Mouse (Mus musculus) olfactory bulb, adult 2 months (tissue): ENCODE measurements around the gene Tpmt. TPM values are rescaled to one million over a fixed set of nuclear protein-coding genes. Genes with fewer than 3 reads are reported as not detected.

Experiments
- H3K27ac ChIP-seq: fragments of 200-500 bp; 2 replicates; pipeline ENCODE4 v1.5.1; 2012; ENCODE audit warnings: low read depth, low read length; ENCODE audit not compliant: insufficient read depth
- H3K4me1 ChIP-seq: fragments of 200-500 bp; 2 replicates; pipeline ENCODE4 v1.6.1; 2012; ENCODE audit warnings: low read length; ENCODE audit not compliant: control insufficient read depth, insufficient read depth
- H3K4me3 ChIP-seq: fragments of 200-500 bp; 2 replicates; pipeline ENCODE4 v1.5.1; 2012; ENCODE audit warnings: mild to moderate bottlenecking, low read depth, low read length, moderate library complexity; ENCODE audit not compliant: insufficient read depth
- CTCF ChIP-seq: fragments of 200-500 bp; IDR thresholded peaks from 2 replicates; pipeline ENCODE4 v1.5.1; 2012; ENCODE audit warnings: low read depth, mild to moderate bottlenecking, low read length, moderate library complexity; ENCODE audit not compliant: insufficient read depth
- POLR2A ChIP-seq: fragments of 200-500 bp; IDR thresholded peaks from 2 replicates; pipeline ENCODE4 v1.6.1; 2012; ENCODE audit warnings: mild to moderate bottlenecking, low read depth, low read length, moderate library complexity; ENCODE audit not compliant: insufficient read depth
- WGBS: fragments of 180-500 bp; shearing (Covaris S2); methylation state at CpG from one replicate; pipeline ENCODE4 v1.1.7; 2018; 5-methylcytosine and 5-hydroxymethylcytosine counted together
- polyA plus RNA-seq: library from polyadenylated mRNA; stranded (reverse); fragments of >200 nt; gene quantifications from 2 replicates; pipeline ENCODE4 v1.2.4, GENCODE M21; 2012; ENCODE audit warnings: low replicate concordance; ENCODE audit not compliant: missing spikeins, insufficient read depth, insufficient read length

Gene Tpmt
- polyA plus RNA-seq, 1 experiment: not detected

DNA sequence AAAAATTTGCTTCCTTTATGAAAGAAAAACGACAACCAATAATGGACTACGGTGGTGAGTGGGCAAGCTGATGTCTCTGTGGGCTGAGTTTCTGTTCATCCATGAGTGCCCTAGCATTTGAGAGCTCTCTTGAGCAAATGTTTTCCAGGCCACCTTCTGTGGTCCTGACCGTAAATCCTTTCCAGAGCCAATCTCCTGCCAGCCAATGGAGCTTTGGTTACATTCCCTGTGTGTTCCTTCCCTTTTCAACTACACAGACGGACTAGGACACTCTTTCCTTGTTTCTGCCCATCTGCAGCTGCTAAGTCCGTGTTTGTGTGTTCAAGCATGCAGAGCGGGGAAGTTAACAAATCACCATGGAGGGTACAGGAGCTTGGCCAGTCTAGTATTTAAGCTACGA is 23.7 kb downstream of the Tpmt start:
- Histone ChIP-seq H3K27ac (no peak overlapping the region), H3K4me1 (no peaks in the 10 kb centered on the region), H3K4me3 (no peak overlapping the region)
- no peak for TF ChIP-seq CTCF
- TF ChIP-seq POLR2A: no peak
- WGBS: 71% methylated on average over 7 of the region's 7 CpGs

DNA sequence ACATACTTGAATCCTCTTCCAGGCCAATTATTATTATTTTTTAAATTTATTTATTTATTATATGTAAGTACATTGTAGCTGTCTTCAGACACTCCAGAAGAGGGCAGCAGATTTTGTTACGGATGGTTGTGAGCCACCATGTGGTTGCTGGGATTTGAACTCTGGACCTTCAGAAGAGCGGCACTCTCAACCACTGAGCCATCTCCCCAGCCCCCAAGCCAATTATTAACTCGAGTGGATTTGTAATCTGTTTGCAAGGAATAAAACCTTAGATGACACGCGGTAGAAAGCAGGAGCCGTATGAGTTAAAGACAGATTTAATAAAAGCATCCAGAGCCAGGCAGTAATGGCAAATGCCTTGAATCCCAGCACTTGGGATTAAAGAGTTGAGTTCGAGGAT is 24.8 kb downstream of the Tpmt start:
- H3K4me3 ChIP-seq: no peak overlapping the region
- 87% methylated on average over 7 of the region's 7 CpGs for WGBS
- no peak overlapping the region for H3K27ac ChIP-seq
- H3K4me1 ChIP-seq: 0 out of 2 replicates have a peak, but pooled peaks cover 1% of the 10 kb centered on the region
- TF ChIP-seq POLR2A: no peak
- no peak for TF ChIP-seq CTCF

DNA sequence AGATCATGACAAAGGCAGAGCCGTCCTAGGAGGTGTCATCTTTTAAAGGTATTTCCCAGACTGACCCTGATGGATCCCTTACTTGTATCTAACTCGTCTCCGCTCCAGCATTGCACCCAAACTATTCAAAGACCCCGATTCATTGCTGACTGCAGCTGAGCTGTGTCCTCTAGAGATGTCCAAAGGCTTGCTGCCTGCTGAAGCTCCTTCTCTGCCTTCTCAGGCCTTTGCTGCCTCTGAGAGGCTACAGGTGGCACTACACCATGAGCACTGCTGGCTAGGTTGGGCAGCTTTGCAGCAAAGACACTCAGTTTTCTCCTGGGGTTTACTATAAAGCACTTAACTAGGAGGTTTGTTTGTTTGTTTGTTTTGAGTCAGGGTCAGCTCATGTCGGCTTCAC is 27.3 kb downstream of the Tpmt start:
- TF ChIP-seq POLR2A: no peak
- TF ChIP-seq CTCF: peak; percentile 50
- Histone ChIP-seq H3K27ac (no peak overlapping the region), H3K4me3 (no peak overlapping the region), H3K4me1 (peaks cover 15% of the 10 kb centered on the region)
- WGBS: 28% methylated on average over 5 of the region's 5 CpGs

DNA sequence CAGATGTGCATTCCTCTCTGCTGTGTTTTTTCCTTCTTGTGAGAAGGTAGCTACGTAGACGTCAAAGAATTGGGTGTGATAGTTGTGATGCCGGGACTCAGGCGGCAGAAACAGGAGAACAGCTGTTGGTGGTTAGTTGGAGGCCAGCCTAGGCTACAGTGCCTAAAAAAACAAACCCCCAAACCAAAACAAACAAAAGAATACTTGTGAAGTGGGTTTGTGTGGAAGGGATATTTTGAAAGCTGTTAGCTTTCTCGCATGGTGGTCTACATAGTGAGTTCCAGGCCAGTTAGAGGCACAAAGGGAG is 29.4 kb downstream of the Tpmt start:
- TF ChIP-seq CTCF (no peak), POLR2A (no peak)
- no peak overlapping the region for H3K4me3 ChIP-seq
- 59% methylated on average over 5 of the region's 5 CpGs for WGBS
- H3K27ac ChIP-seq: no peak overlapping the region
- H3K4me1 ChIP-seq: peaks cover 15% of the 10 kb centered on the region

DNA sequence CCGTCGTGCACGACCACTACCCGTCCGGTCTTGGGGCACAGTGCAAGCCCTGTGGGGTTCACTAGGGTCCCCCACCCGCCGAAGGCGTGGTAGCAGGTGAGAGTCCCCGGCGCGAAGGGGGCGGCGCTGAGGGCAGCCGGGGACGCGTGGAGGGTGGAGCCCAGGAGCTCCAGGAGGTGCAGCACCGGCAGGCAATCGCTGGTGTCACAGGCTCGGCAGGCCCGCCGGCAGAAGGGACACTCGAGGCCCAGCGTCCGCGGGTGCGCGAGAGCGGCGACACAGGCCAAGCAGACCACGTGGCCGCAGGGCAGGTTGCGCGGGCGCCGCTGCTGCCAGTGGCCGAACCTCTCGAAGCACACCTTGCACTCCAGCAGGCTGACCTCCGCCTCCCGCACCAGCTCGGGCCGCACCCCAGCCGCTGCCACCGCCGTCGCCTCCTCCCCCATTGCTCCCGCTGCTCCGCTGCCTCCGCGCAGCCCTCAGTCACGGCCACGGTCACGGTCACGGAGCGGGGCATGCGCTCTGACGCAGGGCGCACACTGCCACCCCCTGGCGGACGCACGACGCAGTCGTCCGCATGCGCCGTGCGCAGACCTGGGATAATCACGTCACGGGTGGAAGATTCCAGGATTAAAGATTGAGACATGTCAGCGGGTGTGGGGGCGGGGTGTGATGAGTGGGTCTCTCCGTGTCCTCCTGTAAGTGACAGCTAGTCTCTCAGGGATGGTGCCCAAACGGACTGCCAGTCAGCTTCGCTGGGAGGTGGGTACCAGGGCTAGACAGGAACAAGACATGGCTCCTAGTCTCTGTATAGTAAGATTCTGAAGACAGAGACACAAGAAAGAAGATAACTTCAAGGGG is 30.0 kb downstream of the Tpmt start, which contains the start of gene Nhlrc1:
Nhlrc1 (minus strand) TSS at position 517 of the 861 bp plus-strand sequence.
- WGBS: 3% methylated on average over 73 of the region's 73 CpGs
- Histone ChIP-seq H3K27ac (no peak within 1 kb of the TSS), H3K4me3 (peak within 1 kb of the TSS; percentile 78), H3K4me1 (peaks cover 15% of the 10 kb centered on the region)
- peak; percentile 42; the same call in 1 of the 2 replicates for TF ChIP-seq POLR2A
- TF ChIP-seq CTCF: peak; percentile 97

DNA sequence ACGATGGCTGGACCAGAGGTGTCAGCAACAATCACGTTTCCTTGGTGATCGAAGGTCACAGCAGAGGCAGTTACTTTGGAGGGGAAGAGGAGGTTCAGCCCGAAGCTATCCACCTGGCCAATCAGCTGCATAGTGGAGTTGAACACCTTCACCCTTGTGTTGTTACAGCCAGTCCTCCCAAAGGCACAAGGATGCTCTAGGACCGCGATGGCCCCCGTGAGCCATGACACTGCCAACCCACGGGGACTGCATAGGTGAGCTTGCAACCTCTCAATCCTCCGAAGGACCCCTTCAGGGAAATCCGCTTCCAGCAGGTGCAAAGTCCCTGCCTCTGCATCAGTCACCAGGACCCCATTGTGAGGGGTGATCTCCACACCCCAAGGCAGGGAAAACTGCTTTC is 30.8 kb downstream of the Tpmt start:
- Histone ChIP-seq H3K4me3 (peak overlapping the region; percentile 78), H3K4me1 (peaks cover 15% of the 10 kb centered on the region)
- WGBS: 79% methylated on average over 10 of the region's 10 CpGs

DNA sequence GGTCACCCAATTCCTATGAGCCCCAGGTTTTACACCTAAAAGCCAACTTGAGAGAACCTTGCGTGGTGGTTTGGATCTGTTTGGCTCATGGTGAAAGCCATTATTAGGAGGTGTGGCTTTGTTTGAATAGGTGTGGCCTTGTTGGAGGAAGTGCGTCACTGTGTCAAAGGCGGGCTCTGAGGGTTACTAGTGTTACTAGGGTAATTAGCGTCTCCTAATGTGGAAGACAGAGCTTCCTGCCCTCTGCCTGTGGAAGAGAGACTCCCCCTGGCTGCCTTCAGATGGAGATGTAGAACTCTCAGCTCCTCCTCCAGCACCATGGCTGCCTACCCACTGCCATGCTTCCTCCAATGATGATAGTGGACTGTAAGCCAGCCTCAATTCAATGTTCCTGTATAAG is 42.9 kb downstream of the Tpmt start:
- no peak overlapping the region for H3K4me3 ChIP-seq
- TF ChIP-seq CTCF (no peak), POLR2A (no peak)
- no peaks in the 10 kb centered on the region for H3K4me1 ChIP-seq
- 93% methylated on average over 4 of the region's 4 CpGs for WGBS
- H3K27ac ChIP-seq: no peak overlapping the region

More for the DNA sequence above, 30.8 kb downstream of the Tpmt start:
- H3K27ac ChIP-seq: no peak overlapping the region
- TF ChIP-seq POLR2A: no peak
- TF ChIP-seq CTCF: no peak

DNA sequence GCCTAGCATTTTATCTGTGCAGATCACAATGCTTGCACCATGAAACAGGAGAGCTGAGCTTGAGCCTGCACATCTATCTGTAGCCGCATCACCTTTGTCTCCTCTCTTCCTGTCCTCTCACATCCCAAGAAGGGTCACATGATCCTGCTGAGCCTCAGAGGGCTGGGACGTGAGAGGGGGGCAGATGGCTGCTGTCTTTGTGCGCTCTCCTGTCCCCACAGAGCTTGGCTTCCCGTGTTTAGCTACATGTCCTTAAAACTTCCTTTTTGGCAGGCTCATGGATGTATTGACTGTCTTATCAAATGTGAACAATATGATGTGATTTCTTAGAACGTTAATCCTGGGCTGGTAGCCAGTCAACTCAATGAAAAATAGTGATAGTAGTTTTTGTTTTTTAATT is 45.0 kb downstream of the Tpmt start:
- no peak overlapping the region for H3K4me3 ChIP-seq
- TF ChIP-seq POLR2A (no peak), CTCF (no peak)
- 66% methylated on average over 5 of the region's 5 CpGs for whole genome bisulfite sequencing
- H3K27ac ChIP-seq: no peak overlapping the region
- no peaks in the 10 kb centered on the region for H3K4me1 ChIP-seq

DNA sequence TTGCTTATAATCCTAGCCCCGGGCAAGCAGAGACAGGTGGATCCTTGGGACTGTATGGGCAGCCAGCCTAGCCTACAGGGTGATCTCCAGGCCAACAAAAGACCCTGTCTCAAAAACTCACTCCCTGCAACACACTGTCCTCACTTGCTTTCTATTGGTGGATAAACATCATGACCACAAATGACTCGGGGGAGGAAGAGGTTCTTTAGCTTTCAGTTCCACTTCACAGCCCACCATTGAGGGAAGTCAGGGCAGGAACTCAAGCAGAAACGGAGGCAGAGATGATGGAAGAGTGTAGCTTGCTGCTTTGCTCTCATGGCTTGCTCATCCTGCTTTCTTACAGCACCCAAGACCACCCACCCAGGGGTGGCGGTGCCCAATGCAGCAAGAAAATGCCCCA is 47.2 kb downstream of the Tpmt start:
- Histone ChIP-seq H3K4me3 (no peak overlapping the region), H3K4me1 (no peaks in the 10 kb centered on the region), H3K27ac (no peak overlapping the region)
- TF ChIP-seq POLR2A (no peak), CTCF (no peak)
- 83% methylated on average over 4 of the region's 4 CpGs for WGBS
